Mouse (Mus musculus): ENCODE measurements around the gene Col2a1. TPM values are rescaled to one million over a fixed set of nuclear protein-coding genes. Genes with fewer than 3 reads are reported as not detected.

The Col2a1 gene
- total RNA-seq, 2 experiments from 2014 or later: 1.9 to 3.5 TPM

DNA sequence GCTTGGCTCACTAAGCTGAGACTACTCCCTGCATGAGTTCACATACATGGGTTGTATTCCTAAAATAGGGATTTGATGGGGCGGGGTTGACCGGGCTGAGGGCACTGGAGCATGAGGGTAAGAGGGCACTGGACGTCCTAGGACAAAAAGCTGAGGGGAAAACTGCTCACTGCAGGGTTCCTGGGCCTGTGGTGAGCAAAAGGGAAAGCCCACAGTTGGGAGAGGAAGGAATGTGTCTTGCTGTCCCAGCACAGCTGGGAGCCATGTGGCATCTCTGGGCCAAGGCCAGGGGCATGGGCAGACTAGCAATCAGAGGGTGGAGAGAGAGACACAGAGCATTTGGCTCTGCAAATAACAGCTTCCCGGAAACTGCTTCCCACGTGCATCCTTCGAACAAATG is 65.9 kb downstream of the Col2a1 start:
- no peak for DNase-seq
- intact Hi-C loops (cut with DNase I): no loop called here

DNA sequence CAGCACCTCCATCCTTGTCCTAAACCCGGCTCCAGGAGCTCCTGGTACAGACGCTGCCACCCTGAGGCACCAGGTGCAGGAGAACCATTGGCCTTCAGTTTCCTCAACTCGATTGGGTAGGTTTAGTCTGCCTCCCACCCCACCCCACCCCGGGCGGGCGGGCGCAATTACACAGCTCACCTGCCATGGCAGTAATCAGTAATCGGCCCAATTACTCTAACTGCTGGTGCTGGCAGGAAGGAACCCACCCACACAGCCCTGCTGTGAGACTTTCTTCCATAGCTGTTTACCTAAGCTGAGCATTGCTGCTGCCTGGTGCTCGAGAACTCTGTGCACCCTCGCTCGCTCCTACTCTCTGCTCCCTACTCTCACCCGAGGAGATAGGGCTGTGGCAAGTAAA is 72.1 kb downstream of the Col2a1 start:
- intact Hi-C loops (cut with DNase I): no loop called here
- DNase-seq: no peak

DNA sequence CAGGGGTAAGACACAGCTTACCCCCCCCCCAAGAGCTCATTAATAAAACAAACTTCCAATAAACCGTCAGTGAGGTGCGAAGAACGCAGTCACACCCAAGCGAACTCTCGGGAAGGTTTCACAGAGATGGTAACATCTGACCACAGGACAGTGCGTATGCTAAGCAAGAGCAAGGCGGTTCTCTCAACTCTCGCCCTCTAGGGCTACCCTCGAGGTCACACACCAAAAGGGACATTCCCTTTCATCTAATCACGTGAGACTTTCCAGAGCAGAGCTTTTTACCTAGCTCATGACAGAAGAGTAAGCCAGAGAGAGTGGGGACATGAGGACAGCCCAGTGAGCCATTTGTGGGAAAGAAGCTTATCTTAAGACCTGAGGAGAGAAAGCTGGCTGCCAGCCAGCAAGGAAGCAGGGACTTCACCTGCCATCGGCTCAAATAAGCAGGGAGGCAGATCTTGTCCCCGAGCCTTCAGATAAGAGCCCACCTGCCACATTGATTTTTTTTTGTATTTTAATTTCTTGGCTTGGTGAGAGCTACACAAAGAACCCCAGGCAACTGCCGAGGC is 75.2 kb downstream of the Col2a1 start:
- no peak for DNase-seq
- intact Hi-C loops (cut with DNase I): no loop called here

DNA sequence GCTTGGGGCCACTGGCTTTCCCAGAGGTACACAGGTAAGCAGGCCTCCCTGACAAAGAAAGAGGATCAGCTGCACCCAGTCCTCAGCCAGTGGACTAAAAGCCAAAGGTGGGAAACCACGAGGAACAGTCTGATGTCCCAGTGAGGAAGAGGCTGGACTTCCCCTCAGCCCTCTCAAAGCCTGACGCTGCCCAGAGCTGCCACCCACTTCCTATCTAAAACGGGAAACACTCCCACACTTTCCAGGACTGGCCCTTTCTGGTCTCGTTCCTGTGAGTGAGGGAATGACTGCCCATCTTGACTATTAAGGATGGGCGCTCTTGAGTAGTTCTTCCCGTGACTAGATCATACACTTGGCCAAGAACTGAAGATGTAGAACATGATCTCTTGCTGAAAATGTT is 76.7 kb downstream of the Col2a1 start:
- DNase-seq: no peak
- intact Hi-C loops (cut with DNase I): no loop called here

DNA sequence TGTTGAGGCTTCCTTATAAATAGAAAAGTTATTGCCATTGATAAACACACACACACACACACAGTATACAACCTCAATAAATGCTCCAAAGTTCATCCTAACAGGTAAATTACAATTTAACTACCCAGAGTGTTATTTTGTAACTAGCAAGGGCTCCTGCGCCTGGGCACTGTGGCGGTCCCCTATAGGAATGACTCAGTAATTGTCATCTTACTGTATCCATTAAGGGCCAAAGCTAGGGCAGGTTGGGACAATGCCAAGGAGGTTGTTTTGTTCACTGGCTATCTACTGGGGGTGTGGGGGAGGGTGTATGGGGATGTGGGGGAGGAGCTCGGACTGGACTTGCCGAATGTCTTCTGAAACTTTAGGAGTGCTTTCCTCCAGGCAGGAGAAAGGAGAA is 77.5 kb downstream of the Col2a1 start:
- intact Hi-C loops (cut with DNase I): no loop called here

More for the DNA sequence above, 77.5 kb downstream of the Col2a1 start:
- DNase-seq: no peak

Other genes starting within 250 kb of the Col2a1 start
- 1 to 10 TPM; 5.1 to 7.7 TPM for gene Rapgef3, start 236.7 kb downstream of the Col2a1 start, total RNA-seq (2021)
- gene Slc48a1, start 226.2 kb downstream of the Col2a1 start, total RNA-seq (2021): 10 to 100 TPM; 44.8 to 46.2 TPM
- 10 to 100 TPM; 10.6 to 11.8 TPM for gene Hdac7, start 160.2 kb downstream of the Col2a1 start, total RNA-seq (2021)
- gene Vdr, start 94.1 kb downstream of the Col2a1 start, total RNA-seq (2021): under 1 TPM; 0.13 to 0.15 TPM
- 1 to 10 TPM; 4.5 to 5.2 TPM for gene Tmem106c, start 40.5 kb downstream of the Col2a1 start, total RNA-seq (2021)
- gene Pfkm, start 87.9 kb upstream of the Col2a1 start, total RNA-seq (2021): 1,000 to 10,000 TPM; 2,575 to 2,874 TPM
- gene Senp1, start 89.0 kb upstream of the Col2a1 start, total RNA-seq (2021): 1 to 10 TPM; 6.0 to 8.1 TPM
- 100 to 1,000 TPM; 107 to 122 TPM for gene Asb8, start 160.9 kb upstream of the Col2a1 start, total RNA-seq (2021)
- not detected for gene Ccdc184, start 162.5 kb upstream of the Col2a1 start, total RNA-seq (2021)
- gene Olfr288, start 190.8 kb upstream of the Col2a1 start, total RNA-seq (2021): not detected
- not detected for gene Gm44579, start 216.3 kb upstream of the Col2a1 start, total RNA-seq (2021)
- gene Olfr287, start 216.4 kb upstream of the Col2a1 start, total RNA-seq (2021): not detected
- not detected for gene Olfr286, start 229.8 kb upstream of the Col2a1 start, total RNA-seq (2021)

All from gastrocnemius, postnatal 36 days (tissue).